Mouse (Mus musculus) cortical plate, adult 2 months (tissue): Measurements from ENCODE around the gene Htr5b.

Source experiments
- CTCF ChIP-seq: fragments of 200-500 bp; IDR thresholded peaks from 2 replicates; pipeline ENCODE4 v1.5.1; 2011; ENCODE audit warnings: mild to moderate bottlenecking, control low read depth, low read length; ENCODE audit not compliant: insufficient read depth; ENCODE audit errors: extremely low read depth
- POLR2A ChIP-seq: fragments of 200-500 bp; IDR thresholded peaks from 2 replicates; pipeline ENCODE4 v1.6.1; 2011; ENCODE audit warnings: mild to moderate bottlenecking, low read length, control low read depth; ENCODE audit not compliant: insufficient read depth; ENCODE audit errors: extremely low read depth

GRCm38 (mm10) chr1:121460077-121460476 lies 68.2 kb downstream of the Htr5b start:
- TF ChIP-seq CTCF (0 out of 2 replicates have a peak, but pooled peaks have one; percentile 24), POLR2A (no peak)
